Mouse (Mus musculus) ES-Bruce4 (cell line): ENCODE data around the gene Fkbp3.

Source experiments
- CTCF ChIP-seq: IDR thresholded peaks from one replicate; pipeline ENCODE4 v1.8.1; 2011; ENCODE audit warnings: low read depth, low read length
- EP300 ChIP-seq: IDR thresholded peaks from 2 replicates; pipeline ENCODE4 v1.6.1; 2011; ENCODE audit warnings: low read depth, low read length; ENCODE audit not compliant: insufficient read depth

DNA sequence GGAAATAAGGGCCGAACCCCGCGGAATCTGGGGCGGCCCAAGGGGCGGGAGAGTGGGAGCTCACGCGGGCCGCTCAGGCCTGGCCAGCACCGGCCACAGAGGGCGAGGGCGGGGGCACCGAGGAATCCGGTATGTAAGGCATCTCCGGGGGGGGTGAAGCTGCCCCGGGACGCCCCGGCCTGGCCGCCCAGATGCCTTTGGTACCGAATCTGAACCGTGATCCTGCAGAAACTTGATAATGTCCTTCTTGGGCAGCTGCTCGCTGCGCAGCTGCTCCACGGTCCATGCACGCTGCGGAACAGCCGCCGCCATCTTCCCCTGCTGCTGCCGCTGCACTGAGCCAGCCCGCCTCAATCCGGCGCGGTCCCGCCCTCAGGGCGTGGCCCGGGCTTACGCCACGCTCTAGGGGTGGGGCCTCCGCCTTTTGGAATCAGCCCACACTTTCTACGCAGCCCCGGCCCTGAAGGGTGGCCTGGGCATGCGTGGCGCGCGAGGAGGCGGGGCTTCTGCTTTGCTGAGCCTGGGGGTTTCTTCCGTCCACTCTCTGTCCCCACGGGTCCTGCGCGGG lies at the start of gene Fkbp3:
- TF ChIP-seq CTCF (no peak), EP300 (0 out of 2 replicates have a peak, but pooled peaks have one; percentile 50)
